Mouse (Mus musculus) bone marrow macrophage, adult 2 months (primary cell): ENCODE measurements around the gene Cnksr3. TPM values are rescaled to one million over a fixed set of nuclear protein-coding genes. Genes with fewer than 3 reads are reported as not detected.

Source experiments
- H3K27ac ChIP-seq: 2 replicates; pipeline ENCODE4 v1.5.1; 2012; ENCODE audit warnings: low read depth, low read length; ENCODE audit not compliant: insufficient read depth
- H3K4me1 ChIP-seq: 2 replicates; pipeline ENCODE4 v1.6.1; 2012; ENCODE audit warnings: low read length; ENCODE audit not compliant: control insufficient read depth, insufficient read depth
- H3K4me3 ChIP-seq: 2 replicates; pipeline ENCODE4 v1.5.1; 2012; ENCODE audit warnings: mild to moderate bottlenecking, low read length, moderate library complexity; ENCODE audit not compliant: insufficient read depth
- CTCF ChIP-seq: IDR thresholded peaks from 2 replicates; pipeline ENCODE4 v1.5.1; 2012; ENCODE audit warnings: low read depth, mild to moderate bottlenecking, low read length, moderate library complexity
- POLR2A ChIP-seq: IDR thresholded peaks from 2 replicates; pipeline ENCODE4 v1.6.1; 2012; ENCODE audit warnings: mild to moderate bottlenecking, low read depth, low read length, borderline replicate concordance
- polyA plus RNA-seq: library from polyadenylated mRNA; stranded (reverse); fragments of >200 nt; gene quantifications from 2 replicates; pipeline ENCODE4 v1.2.4, GENCODE M21; 2012; ENCODE audit not compliant: missing spikeins, insufficient read depth, insufficient read length

The Cnksr3 gene
- polyA plus RNA-seq, 1 experiment = 5.0 TPM

- peak overlapping the region; percentile 97 for H3K4me3 ChIP-seq
- TF ChIP-seq CTCF (no peak), POLR2A (no peak)
- peak overlapping the region; percentile 62; the same call in 1 of the 2 replicates for H3K27ac ChIP-seq
- peaks cover 35% of the 10 kb centered on the region for H3K4me1 ChIP-seq
These were observed 894 bp downstream of the Cnksr3 start for GRCm38 (mm10) chr10:7210991-7211695.

- TF ChIP-seq CTCF (no peak), POLR2A (no peak)
- peaks cover 41% of the 10 kb centered on the region for H3K4me1 ChIP-seq
- H3K4me3 ChIP-seq = peak overlapping the region; percentile 97
- H3K27ac ChIP-seq = no peak overlapping the region
These were observed 2.2 kb downstream of the Cnksr3 start for GRCm38 (mm10) chr10:7209691-7210455.

DNA sequence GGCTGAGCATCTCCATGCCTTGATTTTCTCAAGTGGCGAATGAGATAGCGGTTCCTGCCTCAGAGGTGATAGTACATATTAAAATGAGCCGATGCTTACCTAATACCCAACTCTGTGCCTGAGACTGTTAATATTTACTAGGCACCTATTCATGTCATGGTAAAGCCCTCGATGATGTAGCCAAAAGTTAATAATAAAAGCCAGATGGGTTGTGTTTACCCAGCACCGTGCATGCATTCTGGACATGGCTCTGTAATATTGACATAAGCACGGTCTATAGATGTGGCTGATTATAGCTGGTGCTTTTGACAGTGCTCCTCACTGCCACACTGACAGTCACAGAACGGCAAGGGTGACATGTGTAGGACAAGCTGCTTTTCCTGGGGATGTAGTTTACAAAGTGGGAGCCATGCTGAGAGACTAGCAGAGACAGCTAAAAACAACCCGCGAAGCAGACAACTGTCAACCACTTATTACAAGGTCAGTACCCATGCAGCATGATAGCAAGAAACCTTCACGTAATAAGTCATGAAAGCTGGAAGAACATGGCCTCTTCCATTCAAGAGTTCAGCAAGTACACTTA is 3.1 kb downstream of the Cnksr3 start:
- TF ChIP-seq CTCF (no peak), POLR2A (no peak)
- Histone ChIP-seq H3K4me1 (peaks cover 48% of the 10 kb centered on the region), H3K27ac (no peak overlapping the region), H3K4me3 (no peak overlapping the region)

DNA sequence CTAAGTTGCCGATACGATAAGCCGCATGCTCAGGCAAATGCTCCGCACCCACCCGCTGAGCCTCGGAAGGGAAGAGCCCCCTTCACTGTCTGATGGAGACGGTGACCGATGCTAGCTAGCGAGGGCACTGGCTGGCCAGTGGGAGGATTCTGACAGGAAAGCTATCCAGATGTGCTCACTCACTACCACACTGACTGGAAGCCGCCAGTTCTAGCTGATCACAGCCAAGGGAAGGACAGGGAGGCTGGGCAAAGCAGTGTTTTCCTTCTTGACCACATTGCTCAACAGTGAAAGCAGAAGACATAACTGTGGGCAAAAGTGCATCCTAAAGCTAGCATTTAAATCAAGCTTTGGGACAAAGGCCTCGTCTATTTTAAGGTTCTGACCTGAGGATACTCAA is 4.7 kb downstream of the Cnksr3 start:
- H3K27ac ChIP-seq = peak overlapping the region; percentile 73
- peaks cover 47% of the 10 kb centered on the region for H3K4me1 ChIP-seq
- no peak overlapping the region for H3K4me3 ChIP-seq
- TF ChIP-seq CTCF (no peak), POLR2A (no peak)

- TF ChIP-seq CTCF = no peak
- TF ChIP-seq POLR2A = no peak
- peaks cover 47% of the 10 kb centered on the region for H3K4me1 ChIP-seq
- H3K4me3 ChIP-seq = no peak overlapping the region
- no peak overlapping the region for H3K27ac ChIP-seq
These were observed 5.5 kb downstream of the Cnksr3 start for GRCm38 (mm10) chr10:7206571-7206970.

DNA sequence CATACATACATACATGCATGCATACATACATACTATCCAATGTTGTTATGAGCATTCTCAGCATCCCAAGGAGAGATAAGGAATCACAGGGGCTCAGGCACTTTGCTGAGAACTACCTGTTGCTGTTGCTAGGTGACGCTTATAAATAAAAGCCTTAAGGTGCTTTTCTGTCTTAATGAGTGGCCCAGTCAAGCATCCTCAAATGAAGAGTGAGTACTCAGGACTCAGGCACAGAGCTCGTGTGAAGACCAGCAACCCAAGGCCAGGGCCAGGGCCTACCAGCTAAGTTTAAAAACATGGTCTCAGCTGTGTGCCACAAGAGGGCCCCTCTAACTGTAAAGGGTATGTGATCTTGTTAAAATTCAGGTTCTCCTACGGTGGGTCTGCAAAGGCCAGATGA is 6.5 kb downstream of the Cnksr3 start:
- Histone ChIP-seq H3K4me1 (peaks cover 46% of the 10 kb centered on the region), H3K27ac (no peak overlapping the region), H3K4me3 (no peak overlapping the region)
- no peak for TF ChIP-seq POLR2A
- TF ChIP-seq CTCF = no peak

DNA sequence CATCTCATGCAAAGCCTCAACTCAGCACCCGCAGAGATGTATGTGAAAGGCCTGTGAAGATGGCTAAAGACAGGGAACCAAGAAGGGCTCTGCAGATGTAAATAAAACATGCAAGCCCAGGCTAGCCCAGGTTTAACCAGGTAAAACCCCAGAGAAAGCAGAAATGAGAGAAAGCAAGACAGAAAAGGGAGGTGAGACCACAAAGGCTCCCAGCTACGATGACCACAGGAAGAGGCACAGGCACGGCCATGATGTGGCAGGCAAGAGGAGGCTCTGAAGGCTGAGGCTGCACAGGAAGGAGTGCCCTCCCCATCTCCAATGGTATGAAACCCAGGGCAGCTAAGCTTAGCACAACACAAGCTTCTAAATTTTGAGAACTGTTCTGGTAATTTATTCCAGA is 7.1 kb downstream of the Cnksr3 start:
- Histone ChIP-seq H3K27ac (no peak overlapping the region), H3K4me3 (no peak overlapping the region), H3K4me1 (peaks cover 40% of the 10 kb centered on the region)
- TF ChIP-seq POLR2A (no peak), CTCF (no peak)

DNA sequence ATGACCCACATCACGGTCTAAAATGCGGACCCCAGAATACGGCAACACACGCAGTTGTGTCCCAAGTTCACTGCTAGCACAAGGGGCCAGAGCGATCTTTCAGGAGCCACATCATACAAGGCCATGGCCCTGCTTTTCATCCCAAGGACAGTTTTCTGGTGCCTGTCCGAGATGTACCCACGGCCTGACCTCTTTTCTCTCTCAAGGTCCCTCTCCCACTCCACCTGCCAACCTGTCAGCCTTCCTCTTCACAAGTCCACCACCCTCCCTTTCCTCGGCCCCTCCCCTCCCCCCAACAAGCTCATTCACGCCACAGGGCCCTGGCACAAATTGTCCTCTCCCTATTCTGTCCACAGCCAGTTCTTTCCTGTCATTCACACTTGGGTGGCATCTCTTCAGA is 9.5 kb downstream of the Cnksr3 start:
- Histone ChIP-seq H3K27ac (no peak overlapping the region), H3K4me1 (peaks cover 31% of the 10 kb centered on the region), H3K4me3 (no peak overlapping the region)
- no peak for TF ChIP-seq POLR2A
- no peak for TF ChIP-seq CTCF

GRCm38 (mm10) chr10:7200665-7201064 is 11.4 kb downstream of the Cnksr3 start:
- peaks cover 16% of the 10 kb centered on the region for H3K4me1 ChIP-seq
- no peak for TF ChIP-seq POLR2A
- no peak for TF ChIP-seq CTCF
- no peak overlapping the region for H3K4me3 ChIP-seq
- H3K27ac ChIP-seq = no peak overlapping the region

- no peak overlapping the region for H3K4me3 ChIP-seq
- H3K4me1 ChIP-seq = no peaks in the 10 kb centered on the region
- TF ChIP-seq CTCF (no peak), POLR2A (no peak)
- H3K27ac ChIP-seq = no peak overlapping the region
These were observed 13.8 kb downstream of the Cnksr3 start for GRCm38 (mm10) chr10:7198201-7198600.
